Mouse (Mus musculus) retina, postnatal 1 day (tissue): ENCODE data around the gene Paqr7.
"Not testable (repeated sequence)": the region's sequence is repeated elsewhere in the genome, so short reads cannot be mapped to it uniquely, and the experiment has no call there.

Source experiments
- DNase-seq: peaks from one replicate; pipeline ENCODE4 v3.0.0-alpha.2; 2012

Paqr7 gene

GRCm38 (mm10) chr4:134474240-134474639, 22.3 kb upstream of the Paqr7 start:
- DNase-seq, result no peak

DNA sequence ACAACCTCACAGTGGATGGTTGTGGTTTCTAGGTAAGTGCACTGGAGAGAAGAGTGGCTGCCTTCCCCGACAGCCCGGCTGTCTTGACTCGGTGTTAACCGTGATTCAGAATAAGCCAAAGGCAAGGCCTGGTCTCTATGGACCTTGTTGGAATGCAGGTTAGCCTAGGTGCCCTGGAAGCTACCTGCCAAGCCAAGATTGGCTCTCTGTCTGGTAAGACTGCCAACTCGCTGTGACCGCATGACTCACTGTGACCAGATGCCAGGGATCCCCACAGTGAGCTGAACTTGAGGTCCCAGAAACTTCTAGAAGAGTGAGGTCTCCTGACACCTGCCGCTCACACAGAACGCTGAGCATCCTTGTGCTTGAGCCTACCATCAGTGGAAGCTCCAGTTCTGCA, 19.6 kb upstream of the Paqr7 start:
- no peak for DNase-seq

GRCm38 (mm10) chr4:134478031-134478430, 18.5 kb upstream of the Paqr7 start:
- DNase-seq, result peak; percentile 89

DNA sequence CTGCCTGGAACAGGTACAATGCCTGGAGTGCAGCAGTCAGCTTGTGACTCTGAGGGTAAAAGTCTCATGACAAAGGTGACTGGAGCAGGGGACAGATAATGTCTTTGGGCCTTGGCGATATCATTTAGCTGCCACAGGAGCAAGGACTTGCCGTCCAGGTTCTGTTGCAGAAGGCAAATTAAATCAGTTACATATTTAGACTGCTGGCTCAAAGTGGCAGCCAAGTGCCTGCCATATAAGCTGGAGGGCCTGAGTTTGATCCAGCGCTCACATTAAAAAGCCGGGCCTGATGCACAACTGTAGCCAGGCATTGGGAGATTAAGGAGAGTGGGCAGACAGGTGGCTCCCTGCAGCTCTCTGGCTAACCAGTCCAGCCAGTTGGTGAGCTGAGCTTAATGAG, 16.7 kb upstream of the Paqr7 start:
- DNase-seq, result no peak

- peak; percentile 84 for DNase-seq
Measured at GRCm38 (mm10) chr4:134480864-134481263, 15.6 kb upstream of the Paqr7 start.

- no peak for DNase-seq
Measured at GRCm38 (mm10) chr4:134481270-134481669, 15.2 kb upstream of the Paqr7 start.

DNA sequence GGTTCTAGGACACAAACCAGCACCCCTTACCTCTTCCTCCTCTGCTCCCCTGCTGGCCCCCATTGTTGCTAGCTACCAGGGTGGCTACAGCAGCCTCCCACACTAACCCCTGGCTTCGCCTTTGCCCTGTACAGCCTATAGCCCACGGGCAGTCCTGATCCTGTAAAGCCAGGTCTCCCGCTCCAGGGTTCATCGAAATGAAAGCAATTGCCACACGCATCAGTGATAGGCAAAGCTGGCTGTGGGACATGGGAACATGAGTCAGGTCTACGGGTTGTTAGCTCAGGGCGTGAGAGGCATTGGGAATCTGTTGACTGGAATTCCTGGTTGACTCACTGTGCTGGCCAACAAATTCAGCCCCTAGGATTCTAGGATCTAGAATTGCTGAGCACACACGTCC, 14.1 kb upstream of the Paqr7 start:
- no peak for DNase-seq

DNA sequence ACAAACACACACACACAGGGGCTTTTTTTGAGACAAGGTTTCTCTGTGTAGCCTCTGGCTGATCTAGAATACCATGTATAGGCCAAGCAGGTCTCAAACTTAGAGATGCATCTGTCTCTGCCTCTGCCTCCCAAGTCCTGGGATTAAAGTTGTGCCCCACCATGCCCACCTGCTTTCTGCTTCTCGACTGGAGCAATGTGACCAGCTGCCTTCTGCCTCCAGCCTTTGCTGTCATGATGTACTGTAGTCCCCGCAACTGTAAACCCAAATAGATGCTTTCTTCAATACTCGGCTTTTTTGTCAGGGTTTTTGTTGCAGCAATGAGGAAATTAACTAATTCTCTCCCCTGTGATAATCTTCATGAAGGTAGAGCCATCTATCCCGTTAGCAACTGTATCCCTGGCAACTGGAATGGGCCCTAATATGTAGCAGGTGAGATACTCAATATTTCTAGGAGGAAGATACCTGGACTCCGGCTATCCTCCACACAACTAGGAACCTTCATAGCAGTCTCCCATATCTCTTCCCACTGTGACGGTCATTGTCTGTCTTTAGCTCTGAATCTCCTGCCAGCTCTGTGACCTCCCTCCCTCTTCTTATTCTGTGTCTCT, 13.3 kb upstream of the Paqr7 start:
- DNase-seq, result no peak

DNA sequence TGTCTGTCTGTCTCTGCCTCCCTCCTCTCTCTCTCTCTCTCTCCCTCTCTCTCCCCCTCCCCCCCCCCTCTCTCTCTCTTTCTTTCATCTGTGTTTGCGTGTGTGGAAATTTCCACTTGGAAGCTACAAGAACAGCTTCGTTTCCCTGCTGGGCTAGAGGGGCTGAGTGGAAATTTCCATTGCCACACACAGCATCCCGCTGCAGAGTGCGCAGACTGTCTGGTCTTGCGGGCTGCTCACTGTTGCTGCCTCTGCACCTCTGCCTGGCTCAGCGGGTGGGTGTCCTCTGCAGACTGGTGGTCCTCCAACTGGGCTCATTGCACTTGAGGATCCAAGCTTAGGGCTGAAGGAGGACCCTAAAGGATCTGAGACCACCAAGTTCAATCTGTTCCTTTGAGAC, 12.8 kb upstream of the Paqr7 start:
- no peak for DNase-seq

GRCm38 (mm10) chr4:134484231-134484630, 12.3 kb upstream of the Paqr7 start:
- DNase-seq, result no peak

DNA sequence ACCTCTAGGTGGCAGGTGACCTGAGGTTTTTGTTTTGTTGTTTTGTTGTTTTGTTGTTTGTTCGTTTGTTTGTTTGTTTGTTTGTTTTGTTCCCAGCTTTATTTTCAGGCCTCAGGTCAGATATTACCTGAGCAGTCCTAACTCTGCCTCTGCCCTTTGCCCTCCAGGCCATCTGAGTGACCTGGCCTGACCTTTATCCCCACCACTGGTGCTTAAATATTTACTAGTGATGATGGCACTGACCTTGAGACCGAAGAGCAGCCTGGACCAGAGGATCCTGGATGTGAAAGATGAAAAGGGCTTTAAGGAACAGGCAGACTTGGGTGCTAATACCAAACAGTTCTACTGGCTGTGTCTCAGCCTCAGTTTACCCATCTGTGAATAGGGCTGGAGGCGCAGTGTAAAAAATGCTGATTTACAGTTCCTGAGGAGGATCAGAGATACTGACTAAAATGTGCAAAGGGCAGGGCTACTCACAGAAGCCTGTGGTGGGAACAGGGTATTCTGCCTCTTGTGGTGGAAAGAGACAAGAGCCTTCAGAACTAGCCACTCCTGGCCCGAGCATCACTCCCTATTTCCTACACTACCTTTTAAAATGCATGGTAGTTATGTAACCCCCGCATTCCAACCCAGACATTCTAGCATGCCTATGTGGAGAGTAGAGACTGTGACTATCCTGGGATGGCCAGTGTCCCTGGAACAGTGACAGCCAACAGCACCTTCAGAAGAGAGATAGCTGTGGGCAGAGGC, 11.2 kb upstream of the Paqr7 start:
- no peak for DNase-seq

DNA sequence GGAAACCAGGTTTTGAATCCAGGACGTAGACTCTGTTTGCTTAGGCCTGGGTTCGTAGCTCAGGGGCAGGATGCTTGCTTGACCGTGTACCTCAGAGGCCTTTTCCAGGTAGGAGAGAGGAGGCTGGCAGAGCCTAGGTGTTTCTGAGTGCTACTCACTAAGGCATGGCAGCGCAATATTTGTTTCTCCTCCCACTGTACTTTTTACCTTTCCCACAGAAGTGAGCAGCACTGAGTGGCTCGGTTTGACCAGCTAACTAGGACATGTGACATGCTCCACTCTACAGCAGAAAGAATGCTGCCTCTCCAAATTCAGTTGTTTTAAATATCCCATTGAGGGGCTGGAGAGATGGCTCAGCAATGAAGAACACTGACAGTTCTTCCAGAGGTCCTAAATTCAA, 8.3 kb upstream of the Paqr7 start:
- no peak for DNase-seq

DNA sequence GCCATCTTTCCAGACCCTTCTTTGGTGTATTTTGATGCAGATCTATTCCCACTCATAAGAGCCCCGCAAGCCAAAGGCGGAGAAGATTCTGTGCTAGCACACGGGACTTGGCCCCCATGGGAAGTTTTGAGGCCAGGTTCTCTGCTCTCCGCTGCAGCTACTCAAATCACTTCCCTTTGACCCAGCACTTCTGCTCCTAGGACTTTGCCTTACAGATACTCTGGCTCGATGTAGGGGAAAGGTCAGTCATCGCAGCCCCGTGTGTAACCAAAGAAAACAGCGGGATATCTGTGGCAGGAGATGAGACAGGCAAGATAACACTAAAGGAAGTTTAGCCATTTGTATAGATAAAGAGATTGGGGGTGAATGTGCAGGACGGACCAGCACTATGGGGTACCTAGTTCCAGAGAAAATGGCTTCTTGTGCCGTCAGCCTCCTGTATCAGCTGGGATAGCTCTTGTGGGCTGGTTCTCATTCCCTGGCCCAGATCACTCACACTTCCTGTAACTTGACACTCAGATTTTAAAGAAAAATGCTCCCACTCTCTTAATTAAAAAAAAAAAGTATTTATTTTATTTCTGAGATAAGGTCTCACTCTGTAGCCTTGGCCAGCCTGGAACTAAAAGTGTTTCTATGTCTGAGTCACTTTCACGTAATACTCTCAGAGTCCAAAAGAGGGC, 6.4 kb upstream of the Paqr7 start:
- DNase-seq, result no peak

- no peak for DNase-seq
Measured at GRCm38 (mm10) chr4:134491716-134492115, 4.8 kb upstream of the Paqr7 start.

DNA sequence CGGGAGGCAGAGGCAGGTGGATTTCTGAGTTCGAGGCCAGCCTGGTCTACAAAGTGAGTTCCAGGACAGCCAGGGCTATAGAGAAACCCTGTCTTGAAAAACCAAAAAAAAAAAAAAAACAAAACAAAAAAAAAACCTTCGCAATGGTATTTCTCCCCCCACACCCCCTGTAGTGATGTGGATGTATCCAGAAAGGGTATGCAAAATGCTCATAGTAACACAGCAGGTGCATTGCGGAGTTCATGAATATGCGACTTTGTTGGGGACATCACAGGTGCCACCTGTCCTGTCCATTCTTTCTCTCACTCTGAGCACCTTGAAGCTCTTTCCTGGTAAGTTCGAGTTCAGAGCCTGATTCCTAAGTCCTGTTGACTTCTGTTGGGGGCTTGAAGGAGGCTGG, 2.3 kb upstream of the Paqr7 start:
- not testable (repeated sequence) for DNase-seq

DNA sequence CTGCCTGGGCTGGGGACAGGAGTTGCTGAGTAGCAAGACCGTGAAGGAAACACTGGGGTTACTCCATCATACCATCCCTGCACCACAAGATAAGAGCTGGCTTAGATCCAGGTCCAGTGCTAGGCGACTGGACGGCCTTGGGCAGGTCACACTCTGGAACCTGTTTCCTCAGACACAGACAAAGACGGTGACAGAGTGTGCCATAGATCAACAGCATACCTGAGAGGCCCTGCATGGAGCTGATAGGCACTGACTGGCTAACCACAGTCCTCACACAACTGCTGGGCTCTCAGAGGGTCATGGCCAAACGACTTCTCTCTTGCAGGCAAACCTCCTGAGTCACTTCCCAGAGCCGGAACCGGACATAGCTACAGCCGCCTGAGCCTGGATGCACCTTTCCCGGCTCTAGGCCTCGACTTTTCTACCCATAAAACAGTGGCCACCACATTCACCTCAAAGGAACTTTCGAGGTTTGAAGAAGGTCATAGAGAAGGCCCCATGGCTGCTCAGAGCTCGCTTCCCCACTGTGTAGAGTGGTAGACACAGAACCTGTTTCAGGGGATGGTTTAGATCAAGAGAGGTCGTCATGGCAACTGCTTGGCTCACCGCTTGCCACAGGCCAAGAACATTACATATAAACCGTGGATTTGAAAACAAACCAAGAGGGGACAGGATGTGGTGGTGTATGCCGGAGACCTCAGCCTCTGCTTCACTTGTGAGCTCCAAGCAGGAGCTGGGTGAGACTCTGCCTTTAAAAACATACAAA, 1.5 kb upstream of the Paqr7 start:
- DNase-seq, result no peak

DNA sequence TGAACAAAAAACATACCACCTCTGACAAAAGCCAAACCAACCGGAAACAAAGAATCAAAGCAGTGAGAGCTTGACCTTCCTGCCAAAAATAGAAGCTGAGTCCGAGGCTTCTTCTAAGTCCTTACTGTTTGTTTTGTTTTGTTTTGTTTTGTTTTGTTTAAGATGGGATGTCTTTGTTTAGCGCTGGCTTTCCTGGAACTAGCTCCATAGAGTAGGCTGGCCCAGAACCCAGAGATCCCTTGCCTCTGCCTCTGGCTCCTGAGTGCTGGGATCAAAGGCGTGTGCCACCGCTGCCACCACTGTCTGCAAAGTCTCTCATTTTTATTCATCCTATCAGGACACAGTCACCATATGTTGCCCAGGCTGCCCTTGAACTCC, 962 bp upstream of the Paqr7 start:
- DNase-seq, result no peak

- no peak for DNase-seq
Measured at GRCm38 (mm10) chr4:134497223-134497622, 726 bp downstream of the Paqr7 start.

GRCm38 (mm10) chr4:134497986-134498731, 1.7 kb downstream of the Paqr7 start:
- no peak for DNase-seq

- not testable (repeated sequence) for DNase-seq
Measured at GRCm38 (mm10) chr4:134498983-134499382, 2.5 kb downstream of the Paqr7 start.

DNA sequence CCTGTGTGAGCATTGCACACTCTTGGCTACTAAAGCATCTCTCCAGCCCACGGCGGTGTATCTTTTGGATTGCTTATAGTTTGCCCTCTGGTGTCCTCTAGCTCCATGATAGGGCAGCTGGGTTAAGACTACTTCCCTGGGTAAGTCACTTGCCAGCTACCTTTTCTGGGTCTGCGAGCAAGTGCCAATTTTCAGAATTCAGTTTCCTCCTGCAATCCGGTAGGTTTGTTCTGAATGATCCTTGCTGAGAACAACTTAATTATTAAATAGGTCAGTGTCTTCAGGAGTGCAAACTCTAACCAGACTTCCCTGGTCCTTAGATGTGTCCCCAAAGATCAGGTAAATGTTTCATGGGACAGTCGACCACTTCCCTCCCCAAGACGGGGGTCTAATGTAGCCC, 4.6 kb downstream of the Paqr7 start:
- DNase-seq, result no peak

- DNase-seq, result no peak
Measured at GRCm38 (mm10) chr4:134503686-134504357, 7.3 kb downstream of the Paqr7 start.
